Mouse (Mus musculus) liver, embryonic 11.5 days (tissue): ENCODE data around the gene Tbck. TPM values are rescaled to one million over a fixed set of nuclear protein-coding genes. Genes with fewer than 3 reads are reported as not detected.

Experiments used
- ATAC-seq: fragments of 200-750 bp; cut with Nextera tagmentation; replicated peaks from 2 replicates; pipeline ENCODE4 v1.8.0; 2017; ENCODE audit warnings: moderate number of reproducible peaks, mild to moderate bottlenecking, moderate TSS enrichment, moderate library complexity; ENCODE audit not compliant: low FRiP score
- DNase-seq: peaks from one replicate; pipeline ENCODE4 v3.0.0-alpha.2; 2017; ENCODE audit warnings: low spot score
- H3K27ac ChIP-seq: fragments of 300-500 bp; sonication (generic); 2 replicates; pipeline ENCODE4 v1.5.1; 2014; ENCODE audit warnings: mild to moderate bottlenecking, low read depth, low read length, control low read depth
- H3K27me3 ChIP-seq: fragments of 300-500 bp; sonication (generic); replicated peaks from 2 replicates; pipeline ENCODE4 v1.6.1; 2014; ENCODE audit warnings: low read length, mixed read lengths; ENCODE audit not compliant: control insufficient read depth, insufficient read depth
- H3K36me3 ChIP-seq: fragments of 300-500 bp; sonication (generic); 2 replicates; pipeline ENCODE4 v1.6.1; 2014; ENCODE audit warnings: mild to moderate bottlenecking, low read length, moderate library complexity, mixed read lengths; ENCODE audit not compliant: control insufficient read depth, insufficient read depth
- H3K4me1 ChIP-seq: fragments of 300-500 bp; sonication (generic); replicated peaks from 2 replicates; pipeline ENCODE4 v1.6.1; 2014; ENCODE audit warnings: low read length, mixed read lengths; ENCODE audit not compliant: control insufficient read depth, insufficient read depth
- H3K4me2 ChIP-seq: fragments of 300-500 bp; sonication (generic); 2 replicates; pipeline ENCODE4 v1.6.1; 2014; ENCODE audit warnings: mild to moderate bottlenecking, control low read depth, moderate library complexity
- H3K4me3 ChIP-seq: fragments of 300-500 bp; sonication (generic); 2 replicates; pipeline ENCODE4 v1.5.1; 2014; ENCODE audit warnings: low read depth, low read length, control low read depth
- H3K9ac ChIP-seq: fragments of 300-500 bp; sonication (generic); 2 replicates; pipeline ENCODE4 v1.6.1; 2014; ENCODE audit warnings: low read depth, low read length, control low read depth
- H3K9me3 ChIP-seq: fragments of 300-500 bp; sonication (generic); 2 replicates; pipeline ENCODE4 v1.6.1; 2016; ENCODE audit warnings: low read length, inconsistent platforms, mixed read lengths; ENCODE audit not compliant: control insufficient read depth
- WGBS: fragments of 180-500 bp; shearing (Covaris S2); extraction: QIAGEN DNeasy Blood & Tissue Kit; methylation state at CpG from one replicate; pipeline ENCODE4 v1.1.7; 2014; 5-methylcytosine and 5-hydroxymethylcytosine counted together
- polyA plus RNA-seq: library from polyadenylated mRNA; unstranded; fragments of >200 nt; fragmentation: Nextera tagmentation; extraction: Ambion mirVana; gene quantifications from 2 replicates; pipeline ENCODE4 v1.2.1, GENCODE M21; 2014

The Tbck gene
- polyA plus RNA-seq, 1 experiment from 2014 or later, result 12.8 TPM

DNA sequence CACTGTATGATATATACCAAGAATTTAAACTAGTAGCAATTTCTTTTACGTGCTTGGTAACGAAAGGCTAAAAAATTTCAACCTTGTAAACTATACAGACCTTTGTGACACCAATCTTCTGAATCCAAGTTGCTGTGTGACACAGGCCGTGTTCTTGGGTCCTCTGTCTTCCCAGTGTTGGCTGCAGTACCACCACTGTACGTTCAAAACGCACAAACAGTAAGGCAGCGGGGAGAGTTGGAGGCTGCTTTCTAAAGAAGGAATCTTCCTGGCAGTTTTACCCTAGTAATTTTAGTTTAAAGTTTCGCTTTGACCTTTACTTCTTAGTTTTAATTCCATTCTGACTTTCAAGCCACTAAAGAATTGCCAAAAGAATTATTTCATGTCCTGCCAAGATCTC lies 92.7 kb downstream of the Tbck start:
- no peak overlapping the region for H3K27ac ChIP-seq
- no peaks in the 10 kb centered on the region for H3K9me3 ChIP-seq
- peaks cover 7% of the 10 kb centered on the region for H3K4me1 ChIP-seq
- H3K36me3 ChIP-seq, result no peaks in the 10 kb centered on the region
- DNase-seq (no peak), ATAC-seq (no peak)
- no peak overlapping the region for H3K4me2 ChIP-seq
- H3K27me3 ChIP-seq, result no peaks in the 10 kb centered on the region
- 89% methylated on average over 7 of the region's 7 CpGs for WGBS
- no peak overlapping the region for H3K4me3 ChIP-seq
- H3K9ac ChIP-seq, result no peak overlapping the region

DNA sequence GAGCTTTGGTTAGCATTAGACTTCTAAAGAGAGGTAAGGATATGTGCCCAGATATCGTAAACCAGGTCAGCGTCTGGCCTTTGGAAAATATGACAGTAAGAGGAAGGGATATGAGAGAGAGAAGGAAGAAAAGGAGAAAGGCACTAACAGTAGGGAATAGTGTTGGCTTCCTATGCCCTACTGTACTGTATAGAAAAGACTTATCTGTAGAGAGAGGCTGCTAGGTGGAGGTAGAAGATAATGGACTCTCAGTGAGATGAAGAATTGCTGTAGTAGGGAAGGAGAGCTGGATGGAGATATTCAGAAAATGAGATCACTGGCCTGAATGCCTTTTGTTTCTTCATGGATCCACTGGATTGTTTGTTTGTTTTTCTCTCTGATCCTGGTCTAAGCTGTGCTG lies 97.2 kb downstream of the Tbck start:
- Histone ChIP-seq H3K27me3 (no peaks in the 10 kb centered on the region), H3K4me1 (peaks cover 8% of the 10 kb centered on the region), H3K36me3 (no peaks in the 10 kb centered on the region), H3K9ac (no peak overlapping the region), H3K4me2 (no peak overlapping the region), H3K27ac (no peak overlapping the region), H3K9me3 (no peaks in the 10 kb centered on the region), H3K4me3 (no peak overlapping the region)
- ATAC-seq (peak; percentile 71; the same call in 1 of the 2 replicates), DNase-seq (no peak)
- WGBS, result 96% methylated on average over 2 of the region's 2 CpGs

DNA sequence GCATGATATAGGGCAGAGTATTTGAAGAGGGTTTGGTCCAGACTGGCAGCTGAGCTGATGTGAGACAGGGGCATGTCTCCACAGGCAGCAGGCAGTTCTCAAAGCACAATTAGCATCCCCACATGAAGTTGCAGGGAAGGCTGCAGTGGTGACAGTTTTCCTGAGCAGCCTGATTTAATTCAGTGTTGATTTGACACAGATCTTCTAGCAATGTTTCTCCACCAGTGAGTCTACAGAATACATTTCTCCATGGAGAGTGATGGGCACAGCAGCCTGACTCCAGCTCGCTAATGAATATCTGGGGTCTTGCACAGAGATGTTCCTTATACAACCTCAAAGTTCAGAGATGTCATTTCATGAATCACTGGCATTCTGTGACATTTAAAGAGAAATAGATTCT lies 99.1 kb downstream of the Tbck start:
- DNase-seq (no peak), ATAC-seq (no peak)
- Histone ChIP-seq H3K27ac (no peak overlapping the region), H3K36me3 (no peaks in the 10 kb centered on the region), H3K4me2 (no peak overlapping the region), H3K4me1 (peaks cover 8% of the 10 kb centered on the region), H3K27me3 (no peaks in the 10 kb centered on the region), H3K4me3 (no peak overlapping the region), H3K9ac (no peak overlapping the region), H3K9me3 (no peaks in the 10 kb centered on the region)
- 92% methylated on average over 1 of the region's 1 CpGs for WGBS

DNA sequence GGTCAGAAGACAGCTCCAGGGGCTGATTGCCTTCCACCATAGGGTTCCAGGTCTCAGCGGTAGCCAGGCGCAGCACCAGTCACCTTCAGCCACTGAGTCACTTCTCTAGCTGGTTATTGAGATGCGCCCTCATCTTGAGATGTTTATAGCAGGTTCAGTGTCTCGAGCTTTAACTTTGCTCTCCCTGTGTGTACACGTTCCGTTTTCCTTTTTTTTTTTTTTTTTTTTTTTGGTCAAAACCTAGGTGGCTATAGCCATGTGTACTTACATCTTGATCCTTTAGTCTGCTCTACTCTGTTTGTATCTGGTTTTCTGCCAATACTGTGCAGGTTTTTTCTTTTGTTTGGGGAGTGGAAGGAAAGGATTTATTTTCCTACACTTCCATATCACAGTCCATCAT lies 100.8 kb downstream of the Tbck start:
- ATAC-seq, result no peak
- DNase-seq, result no peak
- H3K27me3 ChIP-seq, result no peaks in the 10 kb centered on the region
- H3K4me3 ChIP-seq, result no peak overlapping the region
- no peak overlapping the region for H3K27ac ChIP-seq
- H3K4me1 ChIP-seq, result peaks cover 8% of the 10 kb centered on the region
- no peaks in the 10 kb centered on the region for H3K9me3 ChIP-seq
- no peaks in the 10 kb centered on the region for H3K36me3 ChIP-seq
- H3K9ac ChIP-seq, result no peak overlapping the region
- whole genome bisulfite sequencing, result 88% methylated on average over 6 of the region's 6 CpGs
- no peak overlapping the region for H3K4me2 ChIP-seq

DNA sequence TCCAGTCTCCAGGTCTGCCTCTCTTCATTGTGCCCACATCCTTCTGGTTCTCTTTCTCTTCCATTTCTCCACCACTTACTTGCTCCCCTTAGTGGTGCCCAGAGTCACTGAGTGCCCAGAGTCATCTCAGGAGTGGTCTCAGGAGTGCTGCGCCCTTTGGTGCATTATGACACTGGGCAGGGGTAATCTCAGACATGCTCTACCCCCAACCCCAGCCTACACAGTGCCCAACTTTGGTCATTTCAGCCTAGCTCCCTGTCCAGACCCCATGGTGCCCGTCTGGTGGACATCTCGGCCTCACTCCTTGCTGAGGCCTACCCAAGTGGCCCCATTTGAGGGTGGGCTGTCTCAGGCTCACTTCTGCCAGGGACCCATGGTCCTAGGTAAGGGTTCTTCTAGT lies 102.7 kb downstream of the Tbck start:
- H3K4me3 ChIP-seq, result no peak overlapping the region
- H3K9me3 ChIP-seq, result no peaks in the 10 kb centered on the region
- 86% methylated on average over 3 of the region's 3 CpGs for WGBS
- ATAC-seq, result no peak; the same call in 1 of the 2 replicates
- H3K27me3 ChIP-seq, result no peaks in the 10 kb centered on the region
- no peak for DNase-seq
- no peaks in the 10 kb centered on the region for H3K36me3 ChIP-seq
- H3K4me1 ChIP-seq, result peaks cover 1% of the 10 kb centered on the region; the same call in 1 of the 2 replicates
- H3K4me2 ChIP-seq, result no peak overlapping the region
- H3K27ac ChIP-seq, result no peak overlapping the region
- H3K9ac ChIP-seq, result no peak overlapping the region

DNA sequence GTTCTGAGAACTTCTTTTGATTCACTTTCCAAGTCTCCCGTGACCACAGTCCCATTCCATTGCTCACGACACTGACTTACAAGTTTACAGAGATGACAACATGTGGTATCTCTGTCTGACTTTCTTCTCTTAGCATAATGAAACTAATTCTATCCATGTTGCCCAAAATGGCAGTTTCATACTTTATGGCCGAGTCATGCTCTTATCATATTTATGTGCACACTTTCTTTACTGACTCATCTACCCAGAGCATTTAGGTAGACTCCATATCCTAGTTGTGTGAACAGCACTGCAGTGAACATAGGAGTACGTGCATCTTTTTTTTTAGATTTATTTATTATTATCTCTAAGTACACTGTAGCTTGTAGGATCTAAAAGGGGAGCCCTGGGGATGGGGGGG lies 103.8 kb downstream of the Tbck start:
- Histone ChIP-seq H3K4me3 (no peak overlapping the region), H3K9me3 (no peaks in the 10 kb centered on the region), H3K9ac (no peak overlapping the region), H3K36me3 (no peaks in the 10 kb centered on the region), H3K4me2 (no peak overlapping the region), H3K27ac (no peak overlapping the region), H3K4me1 (no peaks in the 10 kb centered on the region), H3K27me3 (no peaks in the 10 kb centered on the region)
- DNase-seq (no peak), ATAC-seq (no peak)
- WGBS, result 88% methylated on average over 4 of the region's 4 CpGs

DNA sequence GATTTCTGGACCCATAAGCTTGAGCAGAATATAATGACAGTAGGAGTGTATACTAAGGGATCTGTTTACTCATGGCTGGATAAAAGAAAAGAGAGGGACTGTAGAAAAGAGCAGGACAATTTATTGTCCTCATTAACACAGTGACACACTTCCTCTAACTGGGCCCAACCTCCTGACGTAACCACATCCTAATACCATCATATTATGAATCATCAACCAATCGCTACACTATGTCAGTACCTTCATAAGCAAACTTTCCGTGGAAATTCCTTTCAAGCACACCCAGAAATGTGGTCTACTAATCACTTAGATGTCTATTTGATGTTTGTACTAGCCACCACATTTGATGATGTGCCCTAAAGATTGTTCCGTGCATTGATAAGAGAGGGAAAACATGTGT lies 107.2 kb downstream of the Tbck start:
- Histone ChIP-seq H3K36me3 (0 out of 2 replicates have a peak, but pooled peaks cover 2% of the 10 kb centered on the region), H3K4me1 (no peaks in the 10 kb centered on the region), H3K27ac (no peak overlapping the region), H3K4me2 (no peak overlapping the region), H3K27me3 (no peaks in the 10 kb centered on the region), H3K9ac (no peak overlapping the region), H3K4me3 (no peak overlapping the region), H3K9me3 (no peaks in the 10 kb centered on the region)
- 87% methylated on average over 4 of the region's 4 CpGs for WGBS
- no peak for ATAC-seq
- no peak for DNase-seq

DNA sequence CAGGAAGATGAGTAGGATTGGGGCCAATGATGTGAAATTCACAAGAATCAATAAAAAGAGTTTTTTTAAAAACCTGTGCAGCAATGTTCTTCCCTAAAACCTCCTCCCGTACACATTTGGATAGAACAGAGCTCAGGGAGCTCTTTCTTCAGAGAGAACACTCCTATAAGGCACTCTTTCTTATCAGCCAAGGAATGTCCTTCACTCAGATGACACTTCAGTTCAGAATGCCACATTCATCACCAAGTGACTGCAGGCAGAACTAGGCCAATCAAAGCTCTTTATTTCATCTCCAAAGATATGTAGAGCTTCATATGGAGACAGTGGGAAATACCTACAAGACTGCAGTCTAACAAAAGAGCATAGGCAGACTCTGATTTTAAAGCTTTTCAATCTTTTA lies 116.3 kb downstream of the Tbck start:
- H3K27ac ChIP-seq, result no peak overlapping the region
- 68% methylated on average over 1 of the region's 1 CpGs for WGBS

DNA sequence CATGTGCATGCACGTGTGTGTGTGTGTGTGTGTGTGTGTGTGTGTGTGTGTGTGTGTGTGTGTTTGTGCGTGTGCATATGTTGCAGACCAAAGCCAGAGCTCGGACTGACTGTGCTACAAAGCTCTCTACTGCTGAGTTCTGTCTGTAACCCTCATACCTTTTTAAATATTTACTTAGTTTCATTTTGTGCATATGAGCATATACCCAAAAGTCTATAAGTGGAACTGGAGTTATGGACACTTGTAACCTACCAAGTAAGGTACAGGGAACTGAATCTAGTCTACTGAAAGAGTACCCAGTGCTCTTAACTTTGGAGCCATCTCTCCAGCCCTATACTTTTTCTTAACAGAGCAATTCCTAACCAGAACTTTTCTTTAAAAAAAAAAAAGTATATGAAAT lies 118.0 kb downstream of the Tbck start:
- Histone ChIP-seq H3K36me3 (no peaks in the 10 kb centered on the region; the same call in 1 of the 2 replicates), H3K9ac (no peak overlapping the region), H3K27ac (no peak overlapping the region), H3K4me1 (no peaks in the 10 kb centered on the region), H3K27me3 (no peaks in the 10 kb centered on the region), H3K9me3 (no peaks in the 10 kb centered on the region), H3K4me2 (no peak overlapping the region), H3K4me3 (no peak overlapping the region)
- 78% methylated on average over 3 of the region's 3 CpGs for WGBS
- no peak for DNase-seq
- ATAC-seq, result no peak

More for the DNA sequence above, 116.3 kb downstream of the Tbck start:
- H3K36me3 ChIP-seq, result peaks cover 2% of the 10 kb centered on the region; the same call in 1 of the 2 replicates
- H3K4me3 ChIP-seq, result no peak overlapping the region
- no peak overlapping the region for H3K4me2 ChIP-seq
- H3K4me1 ChIP-seq, result no peaks in the 10 kb centered on the region
- H3K9me3 ChIP-seq, result no peaks in the 10 kb centered on the region
- no peak for ATAC-seq
- H3K27me3 ChIP-seq, result no peaks in the 10 kb centered on the region
- DNase-seq, result no peak
- H3K9ac ChIP-seq, result no peak overlapping the region
